Mouse (Mus musculus) ES-Bruce4 (cell line): ENCODE results near the gene Olfr1360.

Experiments used
- CTCF ChIP-seq: IDR thresholded peaks from one replicate; pipeline ENCODE4 v1.8.1; 2011; ENCODE audit warnings: low read depth, low read length
- POLR2A ChIP-seq: IDR thresholded peaks from one replicate; pipeline ENCODE4 v1.8.1; 2011; ENCODE audit warnings: low read length; ENCODE audit not compliant: insufficient read depth

- TF ChIP-seq CTCF (no peak), POLR2A (no peak)
These were observed 34.8 kb downstream of the Olfr1360 start, which contains the start of gene Olfr11 for GRCm38 (mm10) chr13:21642418-21642817.
